Mouse (Mus musculus): ENCODE measurements around the gene Nacc2. TPM values are rescaled to one million over a fixed set of nuclear protein-coding genes. Genes with fewer than 3 reads are reported as not detected.

Nacc2 gene
- polyA plus RNA-seq, 1 experiment from 2014 or later = 11.2 TPM

- WGBS = 39% methylated on average over 14 of the region's 14 CpGs
- Histone ChIP-seq H3K4me3 (no peak overlapping the region), H3K27me3 (no peaks in the 10 kb centered on the region; the same call in 1 of the 2 replicates), H3K9ac (no peak overlapping the region), H3K4me2 (peak overlapping the region; percentile 5; the same call in 1 of the 2 replicates), H3K4me1 (peaks cover 16% of the 10 kb centered on the region), H3K9me3 (no peaks in the 10 kb centered on the region), H3K36me3 (no peaks in the 10 kb centered on the region), H3K27ac (peak overlapping the region; percentile 29; the same call in 1 of the 2 replicates)
- ATAC-seq (ENCODE audit: borderline replicate concordance, extremely low read depth, low FRiP score, low TSS enrichment) = peak; percentile 66; the same call in 1 of the 2 replicates
These were observed 81.7 kb downstream of the Nacc2 start for GRCm38 (mm10) chr2:26041163-26041810.

- no peak for ATAC-seq (ENCODE audit: borderline replicate concordance, extremely low read depth, low FRiP score, low TSS enrichment)
- 30% methylated on average over 14 of the region's 14 CpGs for WGBS
These were observed 83.1 kb downstream of the Nacc2 start for GRCm38 (mm10) chr2:26039951-26040350.

GRCm38 (mm10) chr2:26037386-26037785, 85.6 kb downstream of the Nacc2 start:
- Histone ChIP-seq H3K4me3 (no peak overlapping the region), H3K36me3 (no peaks in the 10 kb centered on the region), H3K27ac (no peak overlapping the region), H3K9ac (no peak overlapping the region), H3K4me1 (peaks cover 16% of the 10 kb centered on the region), H3K27me3 (no peaks in the 10 kb centered on the region; the same call in 1 of the 2 replicates), H3K4me2 (no peak overlapping the region), H3K9me3 (no peaks in the 10 kb centered on the region)
- no peak for ATAC-seq (ENCODE audit: borderline replicate concordance, extremely low read depth, low FRiP score, low TSS enrichment)
- WGBS = 25% methylated on average over 6 of the region's 6 CpGs

More at GRCm38 (mm10) chr2:26039951-26040350, 83.1 kb downstream of the Nacc2 start:
- H3K4me1 ChIP-seq = peaks cover 16% of the 10 kb centered on the region
- no peaks in the 10 kb centered on the region; the same call in 1 of the 2 replicates for H3K27me3 ChIP-seq
- no peaks in the 10 kb centered on the region for H3K36me3 ChIP-seq
- no peaks in the 10 kb centered on the region for H3K9me3 ChIP-seq
- H3K4me2 ChIP-seq = no peak overlapping the region
- no peak overlapping the region for H3K4me3 ChIP-seq
- no peak overlapping the region for H3K9ac ChIP-seq
- no peak overlapping the region for H3K27ac ChIP-seq

DNA sequence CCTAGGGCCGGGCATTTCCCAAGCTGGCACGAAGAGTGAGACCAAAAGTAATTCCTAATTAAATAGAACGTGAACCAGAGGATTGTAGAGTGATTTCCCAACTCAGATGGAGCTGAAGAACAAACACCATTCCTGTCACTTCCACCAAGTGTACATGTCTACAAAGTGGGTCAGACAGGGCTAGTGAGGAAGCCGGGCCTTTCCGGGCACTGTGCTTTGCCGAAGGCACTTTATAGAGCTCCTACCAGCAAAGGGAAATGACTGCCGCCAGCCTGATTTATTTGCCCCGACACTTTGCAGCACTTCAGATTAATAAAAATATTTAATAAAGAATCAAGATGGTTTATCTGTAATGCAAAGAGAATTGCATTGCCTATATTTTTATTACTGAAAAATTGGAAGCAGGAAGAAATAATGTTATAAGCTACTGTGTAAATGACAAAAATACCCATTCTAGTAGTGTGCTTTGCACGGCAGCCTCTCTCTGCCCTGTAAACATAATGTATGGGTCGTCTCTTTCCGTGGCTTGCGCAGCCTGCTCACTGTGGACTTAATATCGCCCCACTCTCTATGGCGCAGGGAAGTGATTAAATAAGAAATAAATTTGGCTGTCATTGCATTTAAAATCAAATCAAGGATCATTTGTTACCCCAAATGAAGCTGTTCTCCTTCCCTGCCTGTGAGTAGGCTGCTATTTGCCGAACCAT, 88.5 kb downstream of the Nacc2 start:
- Histone ChIP-seq H3K36me3 (no peaks in the 10 kb centered on the region), H3K27ac (no peak overlapping the region), H3K9ac (no peak overlapping the region), H3K4me3 (no peak overlapping the region), H3K4me2 (no peak overlapping the region), H3K4me1 (no peaks in the 10 kb centered on the region), H3K27me3 (no peaks in the 10 kb centered on the region; the same call in 1 of the 2 replicates), H3K9me3 (no peaks in the 10 kb centered on the region)
- no peak for ATAC-seq (ENCODE audit: borderline replicate concordance, extremely low read depth, low FRiP score, low TSS enrichment)
- WGBS = 69% methylated on average over 15 of the region's 15 CpGs

DNA sequence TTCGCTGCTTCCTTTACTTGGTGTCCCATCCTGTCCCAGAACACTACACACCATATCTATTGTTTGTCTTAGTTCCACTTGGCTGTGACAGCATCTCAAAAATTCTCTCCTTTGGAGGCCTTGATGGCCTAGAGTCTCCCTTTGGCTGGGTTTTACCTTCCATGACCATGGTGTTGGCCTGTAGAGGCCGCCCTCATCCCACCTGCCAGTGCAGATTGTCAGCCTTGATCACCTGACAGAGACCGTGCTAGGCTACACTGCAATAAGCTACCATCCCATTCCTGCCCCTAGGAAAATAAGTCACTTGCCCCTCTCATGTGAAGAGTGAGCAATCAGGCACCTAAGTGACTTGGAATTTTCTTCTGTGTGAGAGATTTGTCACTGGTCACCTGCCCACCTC, 92.7 kb downstream of the Nacc2 start:
- WGBS = 33% methylated on average over 3 of the region's 3 CpGs
- Histone ChIP-seq H3K4me3 (no peak overlapping the region), H3K4me1 (no peaks in the 10 kb centered on the region), H3K27me3 (no peaks in the 10 kb centered on the region), H3K9me3 (no peaks in the 10 kb centered on the region), H3K9ac (no peak overlapping the region), H3K4me2 (no peak overlapping the region), H3K36me3 (no peaks in the 10 kb centered on the region), H3K27ac (no peak overlapping the region)
- no peak for ATAC-seq (ENCODE audit: borderline replicate concordance, extremely low read depth, low FRiP score, low TSS enrichment)

GRCm38 (mm10) chr2:26024138-26025075, 98.6 kb downstream of the Nacc2 start:
- Histone ChIP-seq H3K27me3 (no peaks in the 10 kb centered on the region), H3K4me1 (peaks cover 12% of the 10 kb centered on the region), H3K27ac (no peak overlapping the region), H3K9ac (no peak overlapping the region), H3K4me2 (no peak overlapping the region), H3K4me3 (no peak overlapping the region), H3K36me3 (no peaks in the 10 kb centered on the region), H3K9me3 (no peaks in the 10 kb centered on the region)
- no peak for ATAC-seq (ENCODE audit: borderline replicate concordance, extremely low read depth, low FRiP score, low TSS enrichment)
- WGBS = 23% methylated on average over 4 of the region's 4 CpGs

GRCm38 (mm10) chr2:26022626-26023025, 100.4 kb downstream of the Nacc2 start:
- H3K4me2 ChIP-seq = no peak overlapping the region
- no peak for ATAC-seq (ENCODE audit: borderline replicate concordance, extremely low read depth, low FRiP score, low TSS enrichment)
- no peaks in the 10 kb centered on the region for H3K9me3 ChIP-seq
- 83% methylated on average over 1 of the region's 1 CpGs for WGBS
- H3K4me3 ChIP-seq = no peak overlapping the region
- H3K27me3 ChIP-seq = no peaks in the 10 kb centered on the region
- peaks cover 12% of the 10 kb centered on the region for H3K4me1 ChIP-seq
- no peak overlapping the region for H3K27ac ChIP-seq
- no peak overlapping the region for H3K9ac ChIP-seq
- no peaks in the 10 kb centered on the region for H3K36me3 ChIP-seq

DNA sequence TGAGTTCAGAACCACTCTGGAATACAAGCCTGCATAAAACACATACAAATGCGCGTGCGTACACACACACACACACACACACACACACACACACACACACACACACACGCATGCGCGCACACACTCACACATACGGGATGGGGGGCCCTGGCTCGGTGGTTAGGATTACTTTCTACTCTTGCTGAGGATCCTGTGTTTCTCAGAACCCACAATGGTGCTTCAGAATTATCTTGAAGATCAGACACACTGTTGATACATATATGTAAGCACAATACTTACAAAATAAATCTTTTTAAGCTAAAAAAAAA, 100.8 kb downstream of the Nacc2 start:
- WGBS = 83% methylated on average over 8 of the region's 8 CpGs
- Histone ChIP-seq H3K4me3 (no peak overlapping the region), H3K9ac (no peak overlapping the region)

GRCm38 (mm10) chr2:26021561-26022257, 101.3 kb downstream of the Nacc2 start, which contains the start of gene Ubac1:
Gene Ubac1 (minus strand): TSS chr2:26021747.
- peak; percentile 97 for ATAC-seq (ENCODE audit: borderline replicate concordance, extremely low read depth, low FRiP score, low TSS enrichment)

More for the DNA sequence above, 100.8 kb downstream of the Nacc2 start:
- no peak overlapping the region for H3K27ac ChIP-seq
- H3K9me3 ChIP-seq = no peaks in the 10 kb centered on the region
- ATAC-seq (ENCODE audit: borderline replicate concordance, extremely low read depth, low FRiP score, low TSS enrichment) = no peak
- H3K36me3 ChIP-seq = no peaks in the 10 kb centered on the region
- peaks cover 12% of the 10 kb centered on the region for H3K4me1 ChIP-seq
- H3K27me3 ChIP-seq = no peaks in the 10 kb centered on the region
- H3K4me2 ChIP-seq = peak overlapping the region; percentile 64; the same call in 1 of the 2 replicates

DNA sequence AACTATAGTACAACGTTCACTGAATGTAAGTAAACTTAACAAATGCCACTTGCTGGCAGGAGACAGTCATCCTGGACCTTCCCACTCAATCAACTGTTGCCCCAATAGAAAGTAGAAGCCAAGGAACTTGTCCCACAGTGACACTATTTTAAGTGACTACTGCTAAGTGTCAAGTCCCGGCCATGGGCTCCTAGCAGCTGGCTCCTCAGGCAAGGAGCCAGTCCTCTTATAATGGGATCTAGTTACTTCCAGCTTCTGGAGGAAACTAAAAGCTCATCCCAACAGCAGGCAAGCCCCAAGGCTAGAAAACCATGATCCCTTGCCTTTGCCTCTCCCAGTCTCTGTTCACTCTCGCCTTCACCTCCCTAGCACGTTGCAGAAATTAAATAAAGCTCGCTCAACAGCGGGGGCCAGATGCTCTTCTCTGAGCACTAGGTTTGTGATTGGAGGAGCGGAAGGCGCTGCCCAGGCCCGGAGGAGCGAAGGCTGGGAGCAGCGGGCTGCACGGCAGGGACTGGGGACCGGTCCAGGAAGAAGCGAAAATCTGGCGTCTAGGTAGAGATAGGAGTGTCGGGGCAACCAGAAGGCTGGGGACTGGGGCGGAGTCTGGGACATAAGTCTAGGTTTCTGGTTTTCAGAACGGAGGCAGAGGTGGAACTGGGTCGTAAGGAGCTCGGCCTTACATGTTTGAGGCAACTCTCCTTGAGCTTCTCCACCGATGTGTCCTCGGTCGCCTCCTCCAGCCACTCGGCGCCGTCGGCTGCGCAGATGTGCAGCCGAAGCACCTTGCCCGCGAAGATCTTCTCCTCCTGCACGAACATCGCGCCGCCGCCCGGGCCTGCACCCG, 102.1 kb downstream of the Nacc2 start:
- peaks cover 12% of the 10 kb centered on the region for H3K4me1 ChIP-seq
- peak overlapping the region; percentile 81 for H3K4me3 ChIP-seq
- H3K27me3 ChIP-seq = no peaks in the 10 kb centered on the region
- H3K9me3 ChIP-seq = no peaks in the 10 kb centered on the region
- under 1% methylated on average over 38 of the region's 38 CpGs for WGBS
- peak; percentile 40; the same call in 1 of the 2 replicates for ATAC-seq (ENCODE audit: borderline replicate concordance, extremely low read depth, low FRiP score, low TSS enrichment)
- H3K27ac ChIP-seq = peak overlapping the region; percentile 81
- peaks cover 5% of the 10 kb centered on the region; the same call in 1 of the 2 replicates for H3K36me3 ChIP-seq
- H3K9ac ChIP-seq = peak overlapping the region; percentile 68
- peak overlapping the region; percentile 64 for H3K4me2 ChIP-seq

More at GRCm38 (mm10) chr2:26021561-26022257, 101.3 kb downstream of the Nacc2 start, which contains the start of gene Ubac1:
- peak within 1 kb of the TSS; percentile 64 for H3K4me2 ChIP-seq
- no peaks in the 10 kb centered on the region for H3K9me3 ChIP-seq
- H3K27me3 ChIP-seq = no peaks in the 10 kb centered on the region
- no peaks in the 10 kb centered on the region for H3K36me3 ChIP-seq
- H3K27ac ChIP-seq = peak within 1 kb of the TSS; percentile 81
- peaks cover 12% of the 10 kb centered on the region for H3K4me1 ChIP-seq
- 5% methylated on average over 50 of the region's 50 CpGs for WGBS
- peak within 1 kb of the TSS; percentile 81 for H3K4me3 ChIP-seq
- peak within 1 kb of the TSS; percentile 68 for H3K9ac ChIP-seq
